Mouse (Mus musculus): ENCODE results near the gene Il12rb1. TPM values are rescaled to one million over a fixed set of nuclear protein-coding genes. Genes with fewer than 3 reads are reported as not detected.

Il12rb1 gene
- total RNA-seq, 2 experiments from 2014 or later = not detected

DNA sequence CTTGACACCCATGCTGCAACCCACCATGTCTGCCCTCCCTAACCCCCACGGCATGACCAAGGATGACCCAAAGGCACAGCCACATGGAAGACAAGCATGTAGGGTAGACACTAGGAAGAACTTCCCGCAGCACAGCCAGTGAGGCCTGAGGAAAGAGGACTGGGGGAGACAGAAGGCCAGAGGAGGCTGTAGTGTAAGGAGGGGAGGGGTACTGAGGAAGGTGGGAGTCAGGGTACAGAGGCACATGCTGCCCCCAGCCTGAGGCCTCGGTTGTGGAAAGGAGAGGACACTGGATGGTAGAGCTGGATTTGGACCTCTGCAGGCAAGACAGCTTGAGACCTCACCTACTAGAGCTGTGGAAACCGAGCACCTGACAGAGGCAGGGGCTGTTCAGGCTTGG is 42.7 kb downstream of the Il12rb1 start:
- no peak for DNase-seq

DNA sequence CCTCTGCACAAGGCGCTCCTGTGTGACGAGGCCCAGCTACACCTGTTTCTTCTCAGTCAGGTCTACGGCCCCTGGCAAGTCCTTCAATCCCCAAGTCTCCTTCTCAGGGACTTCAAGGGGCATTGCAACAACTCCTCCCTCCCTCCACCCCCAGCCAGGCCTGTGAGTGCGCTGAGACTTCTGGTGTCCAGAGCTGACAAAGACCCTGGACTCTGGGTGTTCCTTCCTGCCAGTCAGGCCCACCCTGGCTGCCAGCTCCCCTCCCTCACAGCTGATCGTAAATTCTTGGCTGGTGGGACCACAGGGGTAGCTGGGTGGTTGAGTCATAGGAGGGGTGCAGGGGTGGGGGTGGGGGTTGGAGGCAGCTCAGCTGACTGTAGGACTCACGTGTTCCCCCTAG is 43.6 kb downstream of the Il12rb1 start:
- no peak for DNase-seq

DNA sequence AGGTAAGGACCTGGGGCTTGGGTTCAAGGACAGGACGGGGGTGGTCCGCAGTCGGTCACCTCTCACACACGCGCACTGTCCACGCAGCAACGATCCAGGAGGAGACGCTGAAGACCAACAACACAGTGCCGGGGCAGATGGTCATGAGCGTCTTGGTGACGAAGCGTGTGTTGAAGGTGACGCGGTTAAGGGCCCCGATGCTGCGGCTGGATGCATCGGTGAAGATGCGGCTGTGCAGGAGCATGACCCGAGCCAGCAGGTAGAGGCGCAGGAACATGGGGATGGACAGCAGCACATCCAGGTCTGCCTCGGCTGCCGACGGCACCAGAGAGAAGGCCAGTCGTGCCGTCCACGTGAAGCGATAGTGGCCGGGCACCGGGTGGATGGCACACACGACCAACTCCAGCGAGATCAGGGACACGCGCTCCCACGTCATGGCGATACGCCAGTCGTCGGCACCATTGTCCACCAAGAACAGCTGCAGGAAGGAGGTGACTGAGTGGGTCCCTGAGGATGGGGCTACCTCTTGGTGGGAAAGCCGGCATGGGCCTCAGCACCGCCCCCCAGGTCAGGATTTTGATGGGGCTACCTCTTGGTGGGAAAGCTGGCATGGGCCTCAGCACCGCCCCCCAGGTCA is 44.5 kb downstream of the Il12rb1 start:
- no peak for DNase-seq

DNA sequence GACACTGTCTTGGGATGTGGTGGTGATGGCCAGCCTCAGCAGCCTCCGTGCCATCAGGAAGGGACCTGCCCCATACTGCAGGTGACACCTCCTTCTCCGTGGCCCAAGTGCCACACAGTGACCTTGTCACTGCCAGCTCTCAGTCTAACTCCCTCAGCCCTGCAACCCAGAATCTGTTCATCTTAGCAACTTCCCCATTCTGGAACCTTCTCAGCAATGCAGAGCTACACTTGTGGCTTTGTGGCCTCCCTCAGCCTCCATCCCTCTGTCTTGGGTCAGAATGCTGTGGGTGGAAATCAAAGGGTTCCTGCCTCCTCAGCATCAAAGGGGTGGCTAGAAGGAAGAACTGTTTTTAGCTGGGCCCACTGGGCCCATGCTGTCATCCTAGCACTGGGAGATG is 45.6 kb downstream of the Il12rb1 start:
- DNase-seq = no peak

DNA sequence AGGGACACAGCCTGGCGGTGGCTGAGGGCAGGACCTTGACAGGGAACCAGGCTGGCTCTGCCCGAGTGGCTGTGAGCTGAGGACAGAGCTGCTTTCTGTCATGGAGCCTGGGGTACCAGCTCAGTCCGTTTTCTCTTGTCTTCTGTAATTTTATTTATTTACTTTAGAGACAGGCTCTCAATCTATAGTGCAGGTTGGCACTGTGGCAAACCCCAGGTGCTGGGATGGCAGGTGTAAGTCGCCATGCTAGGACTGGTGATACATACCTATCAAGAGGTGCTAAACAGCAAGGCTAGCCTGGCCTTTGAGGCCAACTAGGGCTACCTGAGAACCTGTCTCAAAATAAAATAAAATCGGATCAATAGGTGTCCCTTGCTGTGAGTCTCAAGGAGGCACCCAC is 47.8 kb downstream of the Il12rb1 start:
- DNase-seq = no peak

DNA sequence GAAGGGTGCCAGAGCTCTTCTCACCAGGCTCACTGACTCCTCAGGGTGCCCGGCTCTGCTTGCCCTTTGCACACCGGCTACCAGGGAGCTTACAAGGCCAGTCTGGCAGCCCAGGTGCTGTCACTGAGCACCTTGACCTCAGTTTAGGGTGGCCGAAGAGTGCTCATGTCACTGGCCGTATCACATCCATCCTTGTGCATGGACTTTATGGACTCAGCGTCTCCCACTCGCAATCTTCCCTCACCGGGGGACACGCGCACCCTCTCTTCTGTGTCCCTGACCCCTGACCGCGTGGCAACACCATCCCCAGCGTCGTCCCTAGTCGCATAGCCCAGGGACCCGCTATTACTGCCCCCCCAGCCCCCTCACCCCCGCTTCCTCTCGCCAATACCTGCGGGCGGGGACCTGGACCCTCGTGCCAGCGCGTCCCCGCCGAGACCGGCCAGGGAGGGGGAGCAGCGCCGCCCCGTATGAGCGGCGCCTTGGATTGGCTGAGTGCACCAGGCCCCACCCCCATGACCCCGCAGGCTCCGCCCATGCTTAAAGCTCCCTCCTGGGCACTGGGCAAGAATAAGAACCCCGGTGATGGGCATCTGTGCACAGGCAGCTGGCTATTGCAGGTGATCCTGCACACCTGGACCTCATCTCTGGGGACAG is 48.4 kb downstream of the Il12rb1 start:
- peak; percentile 84 to 93 for DNase-seq

DNA sequence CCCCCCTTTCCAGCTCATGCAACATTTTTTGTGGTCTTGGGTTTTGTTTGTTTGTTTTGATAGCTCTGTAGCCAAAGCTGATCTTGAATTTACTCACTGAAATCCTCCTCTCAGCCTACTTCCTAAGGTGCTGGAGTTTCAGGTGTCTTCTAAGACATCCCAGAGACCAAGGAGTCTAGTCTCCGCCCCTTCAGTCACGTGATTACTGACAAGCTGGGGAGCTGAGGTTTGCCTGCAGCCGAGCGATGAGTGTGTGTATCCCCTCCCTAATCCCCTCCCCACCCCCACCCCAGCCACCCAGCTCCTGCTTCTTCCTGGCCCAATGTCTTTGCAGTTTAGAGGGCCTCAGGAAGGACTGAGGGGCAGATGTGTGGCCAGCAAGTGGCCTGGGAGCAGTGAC is 49.3 kb downstream of the Il12rb1 start:
- DNase-seq = no peak

DNA sequence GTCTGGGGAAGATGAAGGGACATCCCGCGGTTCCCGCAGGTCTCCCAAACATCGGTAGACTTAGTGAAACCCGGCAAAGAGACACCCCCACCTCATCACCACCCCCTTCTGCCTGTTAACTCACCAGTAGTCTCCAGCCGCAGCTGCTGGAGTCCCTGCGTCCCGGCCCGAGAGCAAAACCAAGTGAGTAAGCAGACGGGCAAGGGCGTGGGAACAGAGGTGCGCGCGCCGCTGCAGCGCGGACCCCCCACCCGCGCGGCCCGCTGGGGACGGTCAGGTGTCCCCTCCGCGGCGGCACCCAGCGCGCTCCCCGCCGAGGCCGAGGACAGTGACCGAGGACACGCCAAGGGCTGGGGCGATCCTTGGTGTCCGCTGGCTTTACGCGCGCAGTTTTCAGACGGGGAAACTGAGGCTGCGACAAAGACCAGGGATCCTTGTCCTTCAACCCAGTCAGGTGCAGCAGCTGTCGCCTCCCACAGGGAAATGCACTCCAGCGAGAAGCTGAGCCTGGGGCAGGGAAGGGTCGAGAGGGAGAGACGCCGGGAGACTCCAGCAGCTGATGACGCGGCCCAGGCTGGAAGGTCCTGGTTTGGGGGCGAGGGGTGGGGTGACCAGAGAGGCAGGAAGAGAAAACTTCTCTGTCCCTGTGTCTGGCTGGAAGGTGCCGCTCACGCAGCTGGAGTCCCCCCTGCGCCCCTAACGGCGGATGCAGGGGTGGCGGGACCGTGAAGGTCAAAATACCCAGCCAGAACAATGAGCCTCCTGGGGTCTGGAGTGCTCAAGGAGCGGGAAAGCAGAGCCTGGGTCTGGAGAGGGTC is 54.8 kb downstream of the Il12rb1 start, which contains the start of gene Kcnn1:
Gene Kcnn1 (minus strand): TSS at position 435 of the 818 bp plus-strand sequence.
- DNase-seq = no peak

DNA sequence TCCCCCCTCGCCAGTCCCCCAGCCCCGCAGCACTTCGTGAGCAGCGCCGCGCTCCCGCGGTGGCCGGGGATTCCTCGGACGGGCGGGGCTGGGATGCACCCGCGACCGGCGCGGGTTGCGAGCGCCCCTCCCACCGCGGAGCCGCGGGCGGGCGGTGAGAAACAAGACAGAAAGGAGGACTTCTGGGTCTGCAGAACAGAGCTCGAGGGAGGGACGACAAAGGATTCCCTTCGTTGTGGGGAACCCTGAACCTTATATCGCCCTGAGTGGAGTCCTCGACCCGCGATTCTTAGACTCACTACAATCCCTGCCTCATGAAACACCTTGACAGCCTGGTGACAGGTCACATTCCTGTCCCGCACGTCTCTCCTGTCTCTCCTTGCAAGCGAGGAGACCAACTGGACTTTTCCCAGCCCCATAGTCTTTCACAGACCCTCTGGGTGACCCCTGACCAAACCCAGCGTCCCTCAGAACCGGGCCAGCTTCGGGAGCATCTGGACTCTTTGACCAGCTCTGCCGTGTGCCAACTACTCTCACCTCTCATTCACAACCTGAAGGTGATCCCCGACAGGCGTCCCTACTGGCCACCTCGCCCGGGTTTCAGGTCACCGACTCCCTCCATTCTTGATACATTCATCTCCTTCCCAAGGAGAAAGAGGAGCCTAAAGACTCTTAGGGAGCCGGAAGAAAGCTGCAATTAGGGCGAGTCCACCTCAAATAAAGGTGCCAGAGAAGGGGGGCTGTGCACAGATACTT is 55.9 kb downstream of the Il12rb1 start:
- DNase-seq = peak; percentile 42 to 58

DNA sequence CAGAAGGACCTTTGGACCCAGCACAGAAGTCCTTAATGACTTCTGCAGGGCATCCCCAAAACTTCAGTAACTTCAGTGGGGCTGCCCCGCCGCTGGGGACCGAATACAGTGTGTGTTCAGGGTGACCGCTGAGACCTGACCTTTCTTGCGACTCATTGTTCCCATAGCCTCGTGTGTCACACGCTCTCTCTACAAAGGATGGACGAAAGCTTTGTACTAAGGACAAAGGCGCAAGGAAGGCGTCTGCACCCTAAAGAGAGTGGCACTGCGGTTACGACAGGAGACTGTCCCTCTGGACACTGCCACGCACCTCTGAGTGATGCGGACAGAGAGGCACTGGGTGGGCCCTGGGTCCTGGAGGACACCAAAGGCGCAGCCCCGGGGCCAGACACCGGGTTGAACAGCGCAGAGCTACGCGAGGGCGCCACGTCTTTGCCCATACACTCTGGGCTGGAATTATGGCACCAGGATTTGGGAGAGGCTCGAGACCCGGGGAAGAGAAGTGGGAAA is 56.5 kb downstream of the Il12rb1 start:
- DNase-seq = peak; percentile 32 to 39

DNA sequence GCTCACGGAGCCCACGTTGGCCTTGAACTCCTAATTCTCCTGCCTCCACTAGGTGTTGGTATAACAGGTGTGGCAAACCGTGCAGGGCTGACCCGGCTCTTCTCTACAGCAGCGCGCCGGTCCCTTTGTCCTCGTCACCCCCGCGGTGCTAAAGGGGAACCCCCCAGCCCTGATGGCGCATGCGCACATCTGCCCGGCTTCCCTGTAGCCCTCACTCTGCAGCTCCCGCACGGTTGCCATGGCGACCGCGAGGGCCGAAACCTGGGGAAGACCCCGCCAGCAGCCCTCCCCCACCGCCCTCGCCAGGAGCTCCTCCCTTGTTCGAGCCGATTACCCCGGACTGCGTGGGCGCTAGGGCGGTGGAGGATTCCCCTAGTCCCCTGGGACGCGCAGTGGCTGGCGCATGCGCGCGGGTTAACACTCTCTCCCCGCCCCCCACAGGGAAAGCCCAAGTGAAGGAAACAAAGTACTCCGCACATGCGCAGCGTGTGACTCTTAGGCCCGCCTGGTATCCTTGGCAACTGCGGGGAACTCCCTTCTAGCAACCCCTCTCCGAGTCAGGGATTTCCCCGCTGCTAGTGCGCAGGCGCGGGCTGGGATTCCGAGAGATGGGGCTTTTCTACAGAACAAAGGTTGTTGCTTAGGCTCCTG is 57.2 kb downstream of the Il12rb1 start:
- peak; percentile 99 for DNase-seq

DNA sequence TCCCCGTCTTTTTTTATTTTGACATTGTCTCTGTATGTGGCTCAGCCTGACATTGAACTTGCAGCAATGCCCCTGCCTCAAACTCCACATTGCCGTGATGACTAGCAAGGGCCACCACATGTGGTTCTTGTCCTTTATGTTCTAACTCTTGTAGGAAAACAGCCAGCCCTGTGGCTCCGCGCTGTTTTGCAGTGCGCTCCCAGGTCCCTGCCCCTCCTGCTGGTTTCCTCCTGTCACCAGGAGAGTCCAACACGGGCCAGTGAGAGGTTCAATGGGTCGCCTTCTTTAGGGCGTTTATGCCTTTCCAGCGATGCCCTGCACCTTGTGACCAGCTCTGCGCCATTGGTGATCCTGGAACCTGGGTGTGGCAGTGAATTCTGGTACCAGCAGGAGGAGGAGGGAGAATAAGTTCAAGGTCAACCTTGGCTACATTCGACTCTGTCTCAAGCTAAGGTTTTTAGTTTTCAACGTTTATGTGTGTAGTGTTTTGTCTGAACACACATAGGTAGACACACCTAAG is 57.8 kb downstream of the Il12rb1 start:
- DNase-seq = peak in 1 of 2 experiments; percentile 28

DNA sequence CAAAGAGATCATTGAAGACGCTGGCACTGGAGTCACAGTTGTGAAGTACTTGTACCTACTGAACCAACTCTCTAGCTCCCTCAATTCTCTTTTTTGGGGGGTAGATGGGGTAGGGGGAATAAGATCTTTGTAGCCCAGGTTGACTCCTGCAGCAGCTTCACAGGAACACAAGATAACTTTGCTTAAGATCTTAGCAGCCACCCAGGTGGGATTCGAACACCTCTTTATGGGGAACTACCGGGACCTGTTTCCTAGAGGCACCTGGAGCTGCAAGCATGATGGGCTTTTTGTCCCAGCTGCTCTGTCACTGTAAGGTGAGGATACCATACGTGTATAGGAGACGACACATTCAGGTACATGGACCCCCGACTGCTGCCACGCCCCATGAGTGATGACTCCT is 58.3 kb downstream of the Il12rb1 start:
- DNase-seq = no peak

DNA sequence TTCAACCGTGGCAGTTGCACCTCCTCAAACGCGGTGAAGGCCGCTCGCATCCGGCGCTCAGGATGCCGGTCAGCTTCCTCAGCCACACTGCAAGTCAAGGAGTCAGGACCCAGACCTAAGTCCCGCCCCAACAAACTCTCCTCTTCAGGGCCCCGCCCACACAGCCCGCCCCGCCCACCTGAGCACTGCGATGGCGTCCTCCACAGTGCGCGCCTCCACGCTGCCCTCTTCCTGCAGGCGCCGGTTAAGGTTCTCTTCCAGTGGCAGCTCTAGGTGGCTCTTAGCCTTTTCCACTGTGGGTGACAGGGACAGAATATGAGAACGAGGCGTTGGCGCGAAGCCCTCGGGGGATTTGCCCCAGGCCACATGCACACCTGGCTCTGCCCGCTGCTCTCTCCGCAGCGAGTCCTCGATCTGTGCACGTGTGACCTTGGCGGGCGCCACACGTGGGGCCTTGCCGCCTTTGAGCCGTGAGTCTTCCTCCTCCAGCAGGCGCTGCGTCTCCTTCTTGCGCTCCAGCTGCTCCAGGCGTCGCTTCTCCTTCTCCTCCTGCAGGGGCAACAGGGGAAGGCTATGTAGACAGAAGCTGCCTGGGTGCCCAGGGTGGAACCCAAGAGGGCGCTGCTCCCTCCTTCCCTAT is 60.4 kb downstream of the Il12rb1 start:
- peak; percentile 52 to 70 for DNase-seq

DNA sequence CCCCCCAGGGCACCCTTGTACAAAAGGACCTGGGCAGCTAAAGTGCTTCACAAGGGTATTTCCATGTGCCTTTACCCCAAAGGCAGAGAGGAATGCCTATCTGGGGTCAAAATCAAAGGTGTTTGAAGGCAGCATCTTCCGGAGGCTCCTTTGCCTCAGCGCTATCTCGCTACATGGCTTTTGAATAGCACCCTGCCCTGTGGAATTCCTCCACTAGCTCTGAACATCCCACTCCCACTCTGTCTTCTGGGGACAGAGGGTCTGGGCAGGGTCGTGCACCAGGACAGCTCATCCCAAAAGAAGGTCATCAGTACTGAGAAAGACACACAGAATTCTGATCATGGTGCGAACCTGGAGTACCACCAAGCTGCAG is 60.9 kb downstream of the Il12rb1 start:
- no peak for DNase-seq

DNA sequence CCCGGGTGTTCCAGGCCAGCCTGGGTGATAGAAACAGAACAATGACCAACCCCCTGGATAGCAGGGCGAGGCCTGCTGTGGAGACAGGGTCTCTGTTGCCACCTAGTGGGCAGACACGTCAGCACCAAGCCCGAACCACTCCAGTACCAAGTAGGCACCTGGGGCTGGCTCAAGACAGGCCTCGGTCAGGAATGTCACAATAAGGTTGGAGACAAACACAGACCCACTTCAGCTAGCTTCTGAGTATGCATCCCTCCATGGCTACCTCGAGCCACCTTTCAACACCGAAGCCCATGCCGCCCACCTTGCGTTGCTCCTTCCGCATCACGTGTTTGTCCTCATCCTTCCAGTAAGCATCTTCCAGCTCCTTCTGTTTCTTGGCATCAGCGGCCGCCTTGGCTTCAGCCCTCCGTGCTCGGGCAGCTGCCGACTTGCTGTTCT is 61.4 kb downstream of the Il12rb1 start:
- peak; percentile 76 to 83 for DNase-seq

Measured in adrenal gland, postnatal 36 days (tissue).